Mouse (Mus musculus): Measurements from ENCODE around the gene Rcor3.

Rcor3 gene

GRCm38 (mm10) chr1:192070618-192071051 lies 67.2 kb downstream of the Rcor3 start:
- no peak for DNase-seq (ENCODE audit: low read depth, low spot score)

- DNase-seq (ENCODE audit: low read depth, low spot score) = no peak
Observed at GRCm38 (mm10) chr1:192069971-192070591, 67.8 kb downstream of the Rcor3 start.

- no peak for DNase-seq (ENCODE audit: low read depth, low spot score)
Observed at GRCm38 (mm10) chr1:192068188-192068587, 69.7 kb downstream of the Rcor3 start.

- no peak for DNase-seq (ENCODE audit: low read depth, low spot score)
Observed at GRCm38 (mm10) chr1:192066956-192067355, 70.9 kb downstream of the Rcor3 start.

GRCm38 (mm10) chr1:192063209-192063946 lies 74.5 kb downstream of the Rcor3 start:
- no peak for DNase-seq (ENCODE audit: low read depth, low spot score)

GRCm38 (mm10) chr1:192062682-192063081 lies 75.2 kb downstream of the Rcor3 start:
- DNase-seq (ENCODE audit: low read depth, low spot score) = no peak

- DNase-seq (ENCODE audit: low read depth, low spot score) = no peak
Observed at GRCm38 (mm10) chr1:192061666-192062306, 76.1 kb downstream of the Rcor3 start.

GRCm38 (mm10) chr1:192058911-192059310 lies 79.0 kb downstream of the Rcor3 start:
- DNase-seq (ENCODE audit: low read depth, low spot score) = no peak

GRCm38 (mm10) chr1:192053726-192054125 lies 84.1 kb downstream of the Rcor3 start:
- DNase-seq (ENCODE audit: low read depth, low spot score) = no peak

GRCm38 (mm10) chr1:192052986-192053385 lies 84.9 kb downstream of the Rcor3 start:
- DNase-seq (ENCODE audit: low read depth, low spot score) = no peak

GRCm38 (mm10) chr1:192052461-192052860 lies 85.4 kb downstream of the Rcor3 start:
- DNase-seq (ENCODE audit: low read depth, low spot score) = no peak
